Mouse (Mus musculus) brain, embryonic 14.5 days (tissue): ENCODE data around the gene 1700016C15Rik.

Experiments used
- CTCF ChIP-seq: fragments of 200-500 bp; IDR thresholded peaks from 2 replicates; pipeline ENCODE4 v1.5.1; 2012; ENCODE audit warnings: inconsistent platforms, mild to moderate bottlenecking, moderate library complexity, borderline replicate concordance; ENCODE audit not compliant: insufficient read depth, insufficient read length; ENCODE audit errors: extremely low read depth
- POLR2A ChIP-seq: fragments of 200-500 bp; IDR thresholded peaks from 2 replicates; pipeline ENCODE4 v1.6.1; 2012; ENCODE audit warnings: mild to moderate bottlenecking, inconsistent platforms, borderline replicate concordance; ENCODE audit not compliant: poor library complexity, insufficient read depth, insufficient read length, severe bottlenecking; ENCODE audit errors: extremely low read depth

GRCm38 (mm10) chr1:177711418-177711817, 18.2 kb upstream of the 1700016C15Rik start:
- TF ChIP-seq CTCF (no peak), POLR2A (no peak)
